Mouse (Mus musculus): ENCODE results near the gene Pde4dip. TPM values are rescaled to one million over a fixed set of nuclear protein-coding genes. Genes with fewer than 3 reads are reported as not detected.

The Pde4dip gene
- total RNA-seq, 2 experiments from 2014 or later, result 1.4 to 2.9 TPM

- no peak for ATAC-seq (replicated peaks; ENCODE audit: low FRiP score, poor library complexity, severe bottlenecking)
Observed at GRCm38 (mm10) chr3:97702448-97703080, 185.9 kb downstream of the Pde4dip start.

GRCm38 (mm10) chr3:97701198-97701597 is 187.3 kb downstream of the Pde4dip start:
- ATAC-seq (replicated peaks; ENCODE audit: low FRiP score, poor library complexity, severe bottlenecking), result no peak

GRCm38 (mm10) chr3:97699061-97699460 is 189.4 kb downstream of the Pde4dip start:
- no peak for ATAC-seq (replicated peaks; ENCODE audit: low FRiP score, poor library complexity, severe bottlenecking)

GRCm38 (mm10) chr3:97697291-97697690 is 191.2 kb downstream of the Pde4dip start:
- no peak for ATAC-seq (replicated peaks; ENCODE audit: low FRiP score, poor library complexity, severe bottlenecking)

- no peak for ATAC-seq (replicated peaks; ENCODE audit: low FRiP score, poor library complexity, severe bottlenecking)
Observed at GRCm38 (mm10) chr3:97696866-97697265, 191.6 kb downstream of the Pde4dip start.

- ATAC-seq (replicated peaks; ENCODE audit: low FRiP score, poor library complexity, severe bottlenecking), result no peak
Observed at GRCm38 (mm10) chr3:97693806-97694205, 194.7 kb downstream of the Pde4dip start.

GRCm38 (mm10) chr3:97691443-97692017 is 197.0 kb downstream of the Pde4dip start:
- no peak for ATAC-seq (replicated peaks; ENCODE audit: low FRiP score, poor library complexity, severe bottlenecking)

GRCm38 (mm10) chr3:97690590-97690989 is 197.9 kb downstream of the Pde4dip start:
- ATAC-seq (replicated peaks; ENCODE audit: low FRiP score, poor library complexity, severe bottlenecking), result no peak

GRCm38 (mm10) chr3:97689289-97689688 is 199.2 kb downstream of the Pde4dip start:
- ATAC-seq (replicated peaks; ENCODE audit: low FRiP score, poor library complexity, severe bottlenecking), result no peak

GRCm38 (mm10) chr3:97686372-97687117 is 202.0 kb downstream of the Pde4dip start:
- ATAC-seq (replicated peaks; ENCODE audit: low FRiP score, poor library complexity, severe bottlenecking), result no peak

- no peak for ATAC-seq (replicated peaks; ENCODE audit: low FRiP score, poor library complexity, severe bottlenecking)
Observed at GRCm38 (mm10) chr3:97683560-97684195, 204.8 kb downstream of the Pde4dip start.

GRCm38 (mm10) chr3:97682576-97682975 is 205.9 kb downstream of the Pde4dip start:
- no peak for ATAC-seq (replicated peaks; ENCODE audit: low FRiP score, poor library complexity, severe bottlenecking)

- ATAC-seq (replicated peaks; ENCODE audit: low FRiP score, poor library complexity, severe bottlenecking), result no peak
Observed at GRCm38 (mm10) chr3:97682159-97682502, 206.4 kb downstream of the Pde4dip start.

GRCm38 (mm10) chr3:97681321-97682158 is 207.0 kb downstream of the Pde4dip start:
- ATAC-seq (replicated peaks; ENCODE audit: low FRiP score, poor library complexity, severe bottlenecking), result peak; percentile 58; the same call in 1 of the 2 replicates

- ATAC-seq (replicated peaks; ENCODE audit: low FRiP score, poor library complexity, severe bottlenecking), result peak; percentile 87
Observed at GRCm38 (mm10) chr3:97680631-97681320, 207.7 kb downstream of the Pde4dip start.

- no peak for ATAC-seq (replicated peaks; ENCODE audit: low FRiP score, poor library complexity, severe bottlenecking)
Observed at GRCm38 (mm10) chr3:97678416-97678815, 210.1 kb downstream of the Pde4dip start.

- no peak for ATAC-seq (replicated peaks; ENCODE audit: low FRiP score, poor library complexity, severe bottlenecking)
Observed at GRCm38 (mm10) chr3:97676126-97676525, 212.4 kb downstream of the Pde4dip start.

- ATAC-seq (replicated peaks; ENCODE audit: low FRiP score, poor library complexity, severe bottlenecking), result no peak
Observed at GRCm38 (mm10) chr3:97674644-97675110, 213.8 kb downstream of the Pde4dip start, which contains the start of gene Gm17651. TSS of gene Gm17651 (minus strand) at chr3:97674694.

GRCm38 (mm10) chr3:97667093-97667675 is 221.3 kb downstream of the Pde4dip start:
- ATAC-seq (replicated peaks; ENCODE audit: low FRiP score, poor library complexity, severe bottlenecking), result no peak

All from erythroblast, adult 5-6 weeks (primary cell).